Mouse (Mus musculus) G1E-ER4 (cell line): ENCODE results near the gene Sdhb. TPM values are rescaled to one million over a fixed set of nuclear protein-coding genes. Genes with fewer than 3 reads are reported as not detected.

ENCODE experiments used
- GATA1 ChIP-seq: IDR thresholded peaks from one replicate; pipeline ENCODE4 v1.8.0; 2012; ENCODE audit warnings: low read length, inconsistent platforms
- polyA plus RNA-seq: library from polyadenylated mRNA; stranded (reverse); fragments of >175 nt; gene quantifications from 2 replicates; pipeline ENCODE4 v1.2.3, GENCODE M21; 2012

Gene Sdhb
- 113 and 184 TPM in 2 replicates for polyA plus RNA-seq

DNA sequence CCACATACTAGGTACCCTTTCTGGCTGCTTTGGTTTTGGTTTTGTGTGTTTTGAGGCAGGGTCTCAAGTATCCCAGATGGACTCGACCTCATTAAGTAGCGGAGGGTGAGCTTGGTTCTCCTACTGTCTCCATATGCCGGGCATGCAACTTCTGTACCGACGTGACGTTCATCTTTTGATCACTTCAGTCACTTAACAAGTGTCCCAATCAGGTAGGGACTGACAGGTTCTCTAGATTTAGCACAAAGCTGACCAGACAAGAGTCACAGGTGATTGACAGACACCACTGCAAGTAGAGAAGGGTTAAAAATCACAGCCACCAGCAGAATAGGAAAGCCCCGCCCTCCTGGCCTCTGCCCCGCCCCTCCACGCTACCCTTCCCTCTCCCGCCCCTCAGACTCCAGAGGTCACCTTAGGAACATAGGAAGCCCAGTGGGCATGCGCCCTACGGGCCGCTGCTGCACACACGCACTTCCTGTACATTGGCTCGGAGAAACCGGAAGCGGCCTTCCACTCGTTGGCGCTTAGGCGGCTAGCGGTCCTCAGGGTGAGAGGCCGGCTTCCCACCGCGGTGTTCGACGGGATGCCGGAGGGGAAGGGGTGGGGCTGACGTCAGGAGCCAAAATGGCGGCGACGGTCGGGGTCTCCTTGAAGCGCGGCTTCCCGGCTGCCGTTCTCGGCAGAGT, at the start of gene Sdhb:
Gene Sdhb, plus strand, starts transcription at position 423 of the 686 bp plus-strand sequence.
- TF ChIP-seq GATA1 = no peak

- TF ChIP-seq GATA1 = no peak
Observed at GRCm38 (mm10) chr4:140911416-140911815, 49.6 kb upstream of the Sdhb start.

DNA sequence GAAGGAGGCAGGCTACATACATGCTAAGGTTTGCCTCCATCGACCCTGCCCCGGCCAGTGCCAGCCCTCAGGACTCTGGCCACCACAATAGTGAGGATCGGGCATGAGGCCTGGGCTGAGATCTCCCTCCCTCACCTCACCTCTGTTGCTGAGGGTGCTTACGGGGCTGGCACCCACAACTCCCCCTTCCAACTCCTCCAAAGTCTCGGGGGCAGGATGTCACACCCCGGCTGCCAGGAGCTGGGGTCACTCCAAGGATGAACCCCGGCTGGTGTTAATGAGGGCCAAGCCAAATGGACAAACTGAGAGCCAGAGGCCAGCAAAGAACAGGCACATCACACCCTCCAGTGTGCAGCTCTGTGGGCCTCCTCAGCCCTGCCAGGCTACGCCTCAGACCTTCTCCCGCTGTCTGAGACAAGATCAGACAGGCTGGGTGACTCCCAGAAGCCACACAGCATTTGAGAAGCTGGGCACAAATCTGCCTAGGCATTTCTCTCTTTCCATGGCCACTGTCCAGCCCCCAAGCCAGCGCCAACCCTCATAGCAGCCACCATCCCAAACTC, 48.7 kb upstream of the Sdhb start:
- TF ChIP-seq GATA1 = no peak

DNA sequence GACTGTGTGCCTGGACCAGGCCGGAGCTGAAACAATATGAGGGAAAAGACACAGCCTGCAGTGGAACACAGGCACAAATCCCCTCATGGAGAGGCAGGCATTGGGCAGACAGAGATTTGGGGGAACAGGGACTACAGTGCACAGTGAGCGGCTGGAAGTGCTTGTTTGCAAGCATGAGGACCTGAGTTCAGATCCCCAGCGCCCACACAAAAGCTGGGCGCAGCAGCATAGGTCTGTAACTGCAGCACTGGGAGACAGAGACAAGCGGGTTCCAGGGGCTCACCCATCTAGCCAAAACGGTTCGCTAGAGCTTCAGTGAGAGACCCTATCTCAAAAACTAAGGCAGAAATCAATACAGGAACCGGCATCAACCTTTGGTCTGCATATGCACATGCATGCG, 47.4 kb upstream of the Sdhb start:
- no peak for TF ChIP-seq GATA1

DNA sequence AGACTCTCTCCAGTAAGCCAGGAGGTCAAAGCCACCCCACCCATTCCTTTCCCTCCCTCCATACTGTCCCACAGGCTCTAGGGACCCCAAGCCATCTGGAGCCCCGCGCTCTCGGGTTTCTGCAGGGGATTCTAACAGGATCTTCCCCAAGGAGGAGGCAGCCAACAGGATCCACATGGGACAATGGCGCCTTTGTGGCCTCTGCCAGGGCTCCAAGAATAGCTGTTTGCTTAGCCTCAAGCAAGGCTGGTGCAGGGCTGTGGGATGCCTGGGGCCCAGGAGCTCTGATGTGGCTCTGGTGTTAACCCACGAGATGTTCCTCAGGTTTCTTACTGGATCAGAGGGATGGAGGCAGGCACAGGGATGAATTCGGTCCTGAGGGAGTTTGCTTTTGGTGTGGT, 46.3 kb upstream of the Sdhb start:
- TF ChIP-seq GATA1 = no peak

GRCm38 (mm10) chr4:140915235-140915634, 45.8 kb upstream of the Sdhb start:
- TF ChIP-seq GATA1 = no peak

- TF ChIP-seq GATA1 = no peak
Observed at GRCm38 (mm10) chr4:140916296-140916695, 44.7 kb upstream of the Sdhb start.

- TF ChIP-seq GATA1 = no peak
Observed at GRCm38 (mm10) chr4:140917451-140917850, 43.6 kb upstream of the Sdhb start.

DNA sequence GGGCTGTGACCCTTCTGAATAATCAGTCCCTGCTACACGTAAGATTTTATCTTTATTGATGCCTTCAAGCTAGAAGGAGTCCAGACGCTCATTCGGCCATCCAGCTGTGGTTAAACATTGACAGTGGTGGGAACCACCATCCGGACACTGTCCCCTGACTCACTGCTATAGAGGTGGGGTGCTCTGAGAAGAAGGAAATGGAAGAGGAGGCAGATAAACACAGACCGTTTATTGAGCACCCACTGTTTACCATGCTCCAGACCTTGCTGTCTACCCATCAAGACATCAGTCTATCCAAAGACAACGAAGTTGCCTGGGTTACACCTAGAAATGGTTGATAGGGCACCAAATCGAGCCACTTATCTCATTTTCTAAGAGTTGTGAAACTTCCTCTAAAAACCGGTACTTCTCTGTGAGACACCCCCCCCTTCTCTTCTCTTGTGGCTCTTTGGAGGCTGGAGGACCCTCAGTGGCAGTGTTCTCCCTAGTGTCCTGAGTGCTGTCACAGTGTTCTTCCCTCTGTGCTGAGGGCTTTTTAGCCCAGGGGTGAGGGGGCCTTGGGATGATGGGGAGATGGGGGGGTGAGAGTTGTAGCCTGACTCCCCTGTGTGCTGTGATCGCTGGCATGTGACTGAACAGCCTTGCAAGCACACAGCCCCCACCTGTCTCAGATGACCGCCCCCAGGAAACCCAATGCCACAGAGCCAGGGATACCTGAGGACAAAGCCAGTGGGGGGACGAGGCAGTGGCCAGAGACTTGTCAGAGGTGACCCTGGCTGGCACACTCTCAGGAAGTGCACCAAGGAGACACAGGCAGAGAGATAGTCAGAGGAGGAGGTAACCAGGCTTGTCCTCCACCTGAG, 40.8 kb upstream of the Sdhb start:
- TF ChIP-seq GATA1 = no peak

- TF ChIP-seq GATA1 = no peak
Observed at GRCm38 (mm10) chr4:140922508-140922907, 38.5 kb upstream of the Sdhb start.

GRCm38 (mm10) chr4:140925648-140926047, 35.4 kb upstream of the Sdhb start:
- TF ChIP-seq GATA1 = no peak

- TF ChIP-seq GATA1 = no peak
Observed at GRCm38 (mm10) chr4:140928349-140928748, 32.7 kb upstream of the Sdhb start.

GRCm38 (mm10) chr4:140929745-140930144, 31.3 kb upstream of the Sdhb start:
- TF ChIP-seq GATA1 = no peak

DNA sequence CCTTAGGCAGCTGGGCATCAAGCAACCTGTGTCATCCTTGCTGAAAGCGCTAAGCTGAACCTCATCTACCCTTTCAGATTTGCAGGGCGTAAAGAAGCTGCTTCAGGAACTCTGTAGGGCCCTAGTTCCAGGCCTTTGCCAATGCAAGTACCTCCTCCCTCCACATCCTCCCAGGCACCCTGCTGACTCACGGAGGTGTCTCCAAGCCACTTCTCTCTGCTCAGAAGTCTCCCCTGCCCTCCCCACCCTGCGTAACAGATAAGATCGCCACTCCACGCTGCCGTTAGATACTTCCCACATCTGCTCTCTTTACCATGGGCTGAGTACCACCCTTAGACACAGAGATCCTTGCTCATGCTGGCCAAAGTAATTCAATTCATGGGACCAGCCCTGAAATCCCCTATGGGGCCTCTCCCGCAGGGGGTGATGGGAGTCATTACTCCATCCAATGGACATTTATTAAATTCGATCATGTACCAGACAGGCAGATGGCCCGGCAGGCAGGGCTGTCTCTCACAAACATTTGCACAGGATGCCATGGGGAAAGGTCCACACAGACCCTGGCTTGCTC, 30.0 kb upstream of the Sdhb start:
- no peak for TF ChIP-seq GATA1

GRCm38 (mm10) chr4:140935643-140936042, 25.4 kb upstream of the Sdhb start:
- TF ChIP-seq GATA1 = no peak

- TF ChIP-seq GATA1 = no peak
Observed at GRCm38 (mm10) chr4:140944356-140944755, 16.6 kb upstream of the Sdhb start.
